Mouse (Mus musculus) activated CD4-positive, CD25-positive, alpha-beta regulatory T cell (primary cell): ENCODE data around the gene Akap10. TPM values are rescaled to one million over a fixed set of nuclear protein-coding genes. Genes with fewer than 3 reads are reported as not detected.

Source experiments
- polyA plus RNA-seq, 2 experiments: library from polyadenylated mRNA; unstranded; fragments of 100-300 nt; shearing (Covaris generic); gene quantifications; one replicate each; pipeline ENCODE4 v1.2.1; 2017

The Akap10 gene
- 10 to 100 TPM; 39.8 to 41.5 TPM for polyA plus RNA-seq

DNA sequence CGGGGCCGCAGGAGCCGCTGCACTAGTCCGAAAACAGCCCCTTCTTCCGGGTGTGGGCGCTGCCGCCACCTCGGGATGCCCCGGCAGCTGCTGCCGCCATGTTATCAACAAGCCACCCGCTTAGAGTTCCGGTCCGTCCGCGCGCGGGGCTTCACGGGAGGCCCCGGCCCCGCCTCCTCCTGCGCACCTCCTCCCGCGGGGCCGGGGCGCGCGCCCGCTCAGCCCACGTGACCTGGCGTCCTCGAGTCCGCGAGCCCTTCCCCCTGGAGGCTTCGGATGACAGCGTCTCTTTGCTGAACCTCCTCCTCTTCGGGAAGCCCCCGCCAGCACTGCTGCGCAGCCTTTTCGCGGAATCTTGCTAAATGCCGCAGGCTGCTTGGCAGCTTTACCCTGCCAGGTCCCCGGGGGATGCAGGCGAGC is at the start of gene Akap10:
Gene Akap10, minus strand, starts transcription at position 155 of the 420 bp plus-strand sequence.

GRCm38 (mm10) chr11:61956572-61957295 is 26.7 kb upstream of the Akap10 start, which contains the start of gene Specc1:
Gene Specc1 (plus strand): TSS chr11:61956763.

DNA sequence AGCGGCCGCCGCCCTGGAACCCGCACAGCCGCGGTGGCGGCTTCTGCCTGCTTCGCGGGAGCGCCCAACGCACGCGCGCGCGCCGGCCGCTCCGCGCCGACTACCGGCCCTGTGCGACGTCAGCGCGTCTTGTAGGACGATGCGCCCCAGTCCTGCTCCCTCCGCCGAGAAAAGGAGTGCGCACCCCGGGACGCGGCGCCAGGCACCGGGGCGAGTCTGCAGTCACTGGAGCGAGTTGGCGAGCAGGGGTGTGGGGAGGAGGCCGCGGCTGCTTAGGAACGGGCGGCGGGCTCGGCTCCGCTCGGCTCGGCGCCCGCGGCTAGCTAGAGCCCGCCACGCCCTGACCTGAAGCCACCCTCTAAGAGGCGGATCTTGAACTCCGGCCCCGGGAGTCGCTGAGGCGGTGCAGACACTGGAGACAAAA is 75.1 kb downstream of the Akap10 start, which contains the start of gene Ulk2:
Gene Ulk2, minus strand, starts transcription at position 86 of the 424 bp plus-strand sequence.

Other genes starting within 250 kb of the Akap10 start
- gene Fam83g, start 246.2 kb downstream of the Akap10 start, polyA plus RNA-seq: 1 to 10 TPM; 1.3 to 6.1 TPM
- under 1 TPM in 1 of 2 experiments, not detected in 1; 0.10 TPM for gene Slc5a10, start 209.4 kb downstream of the Akap10 start, polyA plus RNA-seq
- 10 to 100 TPM; 23.3 to 32.2 TPM for gene Prpsap2, start 168.2 kb downstream of the Akap10 start, polyA plus RNA-seq
- gene Ulk2, start 75.2 kb downstream of the Akap10 start, polyA plus RNA-seq: 10 to 100 TPM; 19.8 to 20.2 TPM
- 1 to 10 TPM; 1.8 to 2.2 TPM for gene Specc1, start 26.5 kb upstream of the Akap10 start, polyA plus RNA-seq